Mouse (Mus musculus) cerebellum, adult 2 months (tissue): ENCODE data around the gene Pdlim7.

Experiments
- CTCF ChIP-seq: fragments of 200-500 bp; IDR thresholded peaks from 2 replicates; pipeline ENCODE4 v1.5.1; 2011; ENCODE audit warnings: low read depth, mild to moderate bottlenecking, control low read depth, low read length, moderate library complexity, borderline replicate concordance; ENCODE audit not compliant: insufficient read depth
- POLR2A ChIP-seq: fragments of 200-500 bp; IDR thresholded peaks from 2 replicates; pipeline ENCODE4 v1.6.1; 2011; ENCODE audit warnings: low read length, control low read depth, borderline replicate concordance; ENCODE audit not compliant: insufficient read depth

DNA sequence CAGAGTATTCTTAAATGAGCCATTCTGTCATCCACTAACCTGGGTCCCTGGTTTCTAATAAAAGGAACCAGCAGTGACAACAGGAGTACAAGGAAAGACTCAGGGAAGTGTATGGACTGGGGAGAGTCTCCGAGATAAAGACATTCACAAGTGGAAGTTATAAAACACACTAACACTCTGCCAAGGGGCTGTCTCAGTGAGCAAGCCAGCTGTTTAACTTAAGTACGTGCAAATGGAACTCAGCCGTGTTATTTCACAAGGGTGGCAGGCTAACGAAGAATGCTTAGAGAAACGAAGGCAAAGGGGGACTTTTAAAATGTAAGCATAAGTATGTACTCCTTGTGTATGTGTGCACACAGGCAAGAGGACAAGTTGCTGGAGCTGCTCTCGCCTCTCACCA is 44.0 kb upstream of the Pdlim7 start:
- TF ChIP-seq CTCF, result no peak
- TF ChIP-seq POLR2A, result no peak
